Mouse (Mus musculus): ENCODE measurements around the gene Steap3.
"Not testable (repeated sequence)": the region's sequence is repeated elsewhere in the genome, so short reads cannot be mapped to it uniquely, and the experiment has no call there.

The Steap3 gene

GRCm38 (mm10) chr1:120272605-120273004 lies at the start of gene Steap3:
TSS of gene Steap3 (minus strand) at chr1:120272705.
- no peak for DNase-seq

- DNase-seq: no peak
Measured at GRCm38 (mm10) chr1:120321270-120322021, 48.9 kb upstream of the Steap3 start.

- no peak for DNase-seq
Measured at GRCm38 (mm10) chr1:120305801-120306200, 33.3 kb upstream of the Steap3 start.

GRCm38 (mm10) chr1:120296936-120297335 lies 24.4 kb upstream of the Steap3 start:
- DNase-seq: no peak

- no peak for DNase-seq
Measured at GRCm38 (mm10) chr1:120293803-120294202, 21.3 kb upstream of the Steap3 start.

GRCm38 (mm10) chr1:120291709-120292108 lies 19.2 kb upstream of the Steap3 start:
- DNase-seq: no peak

- DNase-seq: no peak
Measured at GRCm38 (mm10) chr1:120289843-120290242, 17.3 kb upstream of the Steap3 start.

GRCm38 (mm10) chr1:120287679-120288078 lies 15.2 kb upstream of the Steap3 start:
- no peak for DNase-seq

GRCm38 (mm10) chr1:120276058-120276457 lies 3.6 kb upstream of the Steap3 start:
- DNase-seq: not testable (repeated sequence)

- no peak for DNase-seq
Measured at GRCm38 (mm10) chr1:120275224-120275623, 2.7 kb upstream of the Steap3 start.

- DNase-seq: no peak
Measured at GRCm38 (mm10) chr1:120270882-120271281, 1.6 kb downstream of the Steap3 start.

- no peak for DNase-seq
Measured at GRCm38 (mm10) chr1:120270115-120270514, 2.4 kb downstream of the Steap3 start.

- no peak for DNase-seq
Measured at GRCm38 (mm10) chr1:120267631-120268030, 4.9 kb downstream of the Steap3 start.

GRCm38 (mm10) chr1:120266460-120266859 lies 6.0 kb downstream of the Steap3 start:
- DNase-seq: no peak

GRCm38 (mm10) chr1:120264861-120265686 lies 7.4 kb downstream of the Steap3 start:
- DNase-seq: peak; percentile 89

GRCm38 (mm10) chr1:120263226-120263625 lies 9.3 kb downstream of the Steap3 start:
- no peak for DNase-seq

- DNase-seq: no peak
Measured at GRCm38 (mm10) chr1:120261166-120261565, 11.3 kb downstream of the Steap3 start.

GRCm38 (mm10) chr1:120259249-120259648 lies 13.3 kb downstream of the Steap3 start:
- no peak for DNase-seq

GRCm38 (mm10) chr1:120258744-120259143 lies 13.8 kb downstream of the Steap3 start:
- DNase-seq: no peak

- no peak for DNase-seq
Measured at GRCm38 (mm10) chr1:120258245-120258644, 14.3 kb downstream of the Steap3 start.

- no peak for DNase-seq
Measured at GRCm38 (mm10) chr1:120253751-120254150, 18.8 kb downstream of the Steap3 start.

- DNase-seq: no peak
Measured at GRCm38 (mm10) chr1:120252519-120253160, 19.9 kb downstream of the Steap3 start.

GRCm38 (mm10) chr1:120251193-120251592 lies 21.3 kb downstream of the Steap3 start:
- no peak for DNase-seq

- DNase-seq: no peak
Measured at GRCm38 (mm10) chr1:120250586-120250985, 21.9 kb downstream of the Steap3 start.

Measured in lung, postnatal 14 days (tissue).